Mouse (Mus musculus) ES-Bruce4 (cell line): ENCODE data around the gene Sdf4. TPM values are rescaled to one million over a fixed set of nuclear protein-coding genes. Genes with fewer than 3 reads are reported as not detected.
A peak's percentile ranks its signal among the peaks of the same experiment; 100 is the strongest.

Experiments
- H3K27ac ChIP-seq: 2 replicates; pipeline ENCODE4 v1.5.1; 2012; ENCODE audit warnings: low read length, inconsistent platforms; ENCODE audit not compliant: insufficient read depth
- H3K27me3 ChIP-seq: 2 replicates; pipeline ENCODE4 v1.6.1; 2012; ENCODE audit warnings: mild to moderate bottlenecking, low read length, inconsistent platforms; ENCODE audit not compliant: control insufficient read depth, poor library complexity, insufficient read depth, severe bottlenecking
- H3K36me3 ChIP-seq: 2 replicates; pipeline ENCODE4 v1.6.1; 2012; ENCODE audit warnings: inconsistent platforms, mild to moderate bottlenecking, low read length, moderate library complexity; ENCODE audit not compliant: control insufficient read depth, poor library complexity, insufficient read depth, severe bottlenecking
- H3K4me1 ChIP-seq: one replicate; pipeline ENCODE4 v1.8.1; 2011; ENCODE audit warnings: low read length; ENCODE audit not compliant: control insufficient read depth, insufficient read depth
- H3K4me3 ChIP-seq: 2 replicates; pipeline ENCODE4 v1.5.1; 2011; ENCODE audit warnings: low read depth, mild to moderate bottlenecking, low read length
- H3K9ac ChIP-seq: 2 replicates; pipeline ENCODE4 v1.6.1; 2012; ENCODE audit warnings: low read depth, mild to moderate bottlenecking, inconsistent platforms; ENCODE audit not compliant: poor library complexity, severe bottlenecking
- H3K9me3 ChIP-seq: replicated peaks from 2 replicates; pipeline ENCODE4 v1.6.1; 2012; ENCODE audit warnings: mild to moderate bottlenecking, low read length, inconsistent platforms; ENCODE audit not compliant: control insufficient read depth, poor library complexity, insufficient read depth, severe bottlenecking
- CTCF ChIP-seq: IDR thresholded peaks from one replicate; pipeline ENCODE4 v1.8.1; 2011; ENCODE audit warnings: low read depth, low read length
- EP300 ChIP-seq: IDR thresholded peaks from 2 replicates; pipeline ENCODE4 v1.6.1; 2011; ENCODE audit warnings: low read depth, low read length; ENCODE audit not compliant: insufficient read depth
- POLR2A ChIP-seq: IDR thresholded peaks from one replicate; pipeline ENCODE4 v1.8.1; 2011; ENCODE audit warnings: low read length; ENCODE audit not compliant: insufficient read depth
- polyA plus RNA-seq: library from polyadenylated mRNA; stranded (reverse); fragments of >200 nt; gene quantifications from 2 replicates; pipeline ENCODE4 v1.2.4, GENCODE M21; 2011; ENCODE audit warnings: low read depth; ENCODE audit not compliant: missing spikeins, insufficient read depth, insufficient read length

Gene Sdf4
- polyA plus RNA-seq, 1 experiment, result 88.9 TPM

DNA sequence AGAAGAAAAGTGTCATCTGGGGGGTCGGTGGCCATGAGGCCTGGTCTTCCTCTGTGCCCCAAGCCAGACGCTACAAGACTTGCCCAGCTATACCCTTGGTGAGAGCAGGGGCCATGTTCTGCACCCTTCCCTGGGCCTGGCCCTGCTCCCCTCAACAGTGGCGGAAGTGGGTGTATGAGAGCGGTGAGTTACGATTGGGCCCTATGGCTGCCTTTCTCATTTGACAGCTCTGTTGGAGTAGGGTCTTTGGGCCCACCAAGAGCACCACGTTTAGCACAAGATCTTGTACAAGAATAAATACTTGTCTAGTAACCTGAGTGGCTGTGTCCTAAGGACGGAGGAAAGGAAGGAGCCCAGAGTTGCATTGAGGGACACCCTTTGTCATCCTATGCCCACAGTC is 35.9 kb downstream of the Sdf4 start:
- no peaks in the 10 kb centered on the region for H3K4me1 ChIP-seq
- H3K9me3 ChIP-seq, result no peaks in the 10 kb centered on the region
- no peak overlapping the region for H3K4me3 ChIP-seq
- no peaks in the 10 kb centered on the region for H3K36me3 ChIP-seq
- no peaks in the 10 kb centered on the region for H3K27me3 ChIP-seq
- TF ChIP-seq CTCF, result no peak
- TF ChIP-seq EP300, result no peak
- no peak for TF ChIP-seq POLR2A
- no peak overlapping the region for H3K9ac ChIP-seq
- H3K27ac ChIP-seq, result no peak overlapping the region

DNA sequence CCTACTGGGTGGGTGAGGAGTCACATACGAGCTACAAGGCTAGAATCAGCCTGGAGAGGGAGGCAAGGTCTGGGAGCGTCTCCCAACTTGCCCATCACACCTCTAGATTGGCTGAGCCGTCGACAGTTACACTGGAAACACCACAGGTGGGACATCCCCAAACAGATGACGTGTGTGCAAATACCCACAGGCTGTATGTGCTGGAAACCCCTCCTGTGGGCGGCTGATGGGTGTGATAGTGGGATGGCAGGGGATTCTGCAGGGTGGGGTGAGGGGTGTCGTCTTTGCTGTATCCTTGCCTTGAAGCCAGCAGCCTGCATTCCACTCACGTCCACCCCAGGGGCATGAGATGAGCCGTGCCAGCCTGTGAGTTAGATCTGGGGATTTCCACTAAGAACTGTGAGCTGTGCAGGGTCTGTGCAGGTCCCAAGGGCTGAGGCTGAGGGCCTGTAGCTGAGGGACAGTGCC is 38.0 kb downstream of the Sdf4 start:
- H3K27me3 ChIP-seq, result no peaks in the 10 kb centered on the region
- no peak overlapping the region for H3K27ac ChIP-seq
- H3K36me3 ChIP-seq, result no peaks in the 10 kb centered on the region
- H3K9ac ChIP-seq, result 0 out of 2 replicates have a peak overlapping the region, but pooled peaks have one; percentile 47
- TF ChIP-seq POLR2A (no peak), CTCF (no peak), EP300 (no peak)
- H3K4me3 ChIP-seq, result peak overlapping the region; percentile 87
- no peaks in the 10 kb centered on the region for H3K9me3 ChIP-seq
- no peaks in the 10 kb centered on the region for H3K4me1 ChIP-seq

DNA sequence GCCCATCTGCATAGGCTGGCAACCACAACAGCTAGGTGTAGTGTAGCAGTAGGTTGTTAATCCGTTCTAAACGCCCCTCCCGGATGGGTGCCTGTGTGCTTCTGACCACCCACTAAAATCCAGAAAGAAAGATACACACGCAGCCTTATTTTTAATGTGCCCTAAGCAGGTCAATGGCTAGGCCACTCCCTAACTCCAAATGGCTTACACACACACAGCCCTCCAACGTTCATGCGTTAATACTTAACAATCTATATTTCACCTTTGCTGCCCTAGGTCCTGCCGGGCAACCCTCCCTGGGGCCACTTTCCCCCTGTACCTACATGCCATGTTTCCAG is 38.6 kb downstream of the Sdf4 start:
- Histone ChIP-seq H3K4me3 (peak overlapping the region; percentile 87), H3K9me3 (no peaks in the 10 kb centered on the region), H3K27ac (no peak overlapping the region), H3K36me3 (no peaks in the 10 kb centered on the region), H3K9ac (peak overlapping the region; percentile 47), H3K4me1 (no peaks in the 10 kb centered on the region), H3K27me3 (no peaks in the 10 kb centered on the region)
- no peak for TF ChIP-seq POLR2A
- TF ChIP-seq CTCF, result no peak
- TF ChIP-seq EP300, result no peak

DNA sequence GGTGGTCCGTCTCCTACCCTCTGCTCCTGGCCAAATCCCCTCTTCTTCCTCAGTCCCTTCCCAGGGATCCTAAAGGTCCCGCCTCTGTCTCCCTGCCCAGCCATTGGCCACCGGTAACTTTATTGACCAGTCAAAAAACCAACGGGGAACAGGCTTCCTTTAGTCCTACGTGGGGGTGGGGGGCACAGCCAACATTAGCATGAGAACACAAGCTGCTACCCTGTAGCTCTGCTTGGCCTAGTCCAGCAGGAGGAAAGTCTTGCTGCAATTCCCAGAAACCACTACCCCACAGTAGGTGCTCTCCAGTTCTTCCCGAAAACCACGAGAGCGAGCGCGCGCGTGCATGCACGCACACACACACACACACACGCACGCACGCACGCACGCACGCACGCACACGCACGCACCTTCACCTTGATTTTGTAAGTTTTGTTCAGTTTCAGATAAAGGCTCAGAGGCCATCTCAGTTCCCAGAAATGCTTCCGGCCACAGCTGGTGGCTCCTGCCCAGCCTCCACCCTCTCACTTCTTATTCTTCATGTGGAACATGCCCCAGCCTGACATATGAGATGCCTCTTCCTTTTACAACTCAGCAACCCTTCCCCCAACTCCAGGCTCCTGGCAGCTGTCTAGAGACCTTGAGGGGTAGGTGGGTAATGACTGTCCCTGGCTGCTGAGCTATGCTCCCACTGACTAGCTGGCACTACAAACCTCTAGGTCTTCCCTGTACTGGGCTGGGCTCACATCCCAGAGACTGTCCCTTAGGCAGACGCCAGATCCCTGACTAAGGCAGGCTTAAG is 39.1 kb downstream of the Sdf4 start:
- no peaks in the 10 kb centered on the region for H3K27me3 ChIP-seq
- peak overlapping the region; percentile 47 for H3K9ac ChIP-seq
- H3K9me3 ChIP-seq, result no peaks in the 10 kb centered on the region
- no peaks in the 10 kb centered on the region for H3K4me1 ChIP-seq
- TF ChIP-seq POLR2A (peak; percentile 69), EP300 (no peak; the same call in 1 of the 2 replicates)
- H3K4me3 ChIP-seq, result peak overlapping the region; percentile 87
- peak overlapping the region; percentile 84 for H3K27ac ChIP-seq
- H3K36me3 ChIP-seq, result no peaks in the 10 kb centered on the region

DNA sequence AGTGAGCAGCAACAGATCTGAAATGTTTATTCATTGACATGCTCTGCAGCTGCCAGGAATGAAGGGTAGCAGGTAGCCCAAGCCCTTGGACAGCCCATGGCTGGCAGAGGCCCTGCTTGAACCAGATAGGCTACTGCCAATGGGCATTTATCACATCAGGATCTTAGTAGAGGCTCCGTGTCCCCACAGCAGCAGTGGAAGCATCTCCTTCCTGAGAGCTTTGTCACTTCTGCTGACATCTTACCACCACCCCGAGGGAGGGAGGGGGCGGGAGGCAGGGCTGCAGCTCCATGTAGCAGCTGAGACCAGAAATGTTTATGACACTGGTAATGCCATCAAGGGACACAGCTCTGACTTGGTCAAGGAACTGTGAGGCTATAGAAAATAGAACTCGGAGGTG is 40.2 kb downstream of the Sdf4 start:
- no peaks in the 10 kb centered on the region for H3K27me3 ChIP-seq
- H3K4me1 ChIP-seq, result no peaks in the 10 kb centered on the region
- no peaks in the 10 kb centered on the region for H3K36me3 ChIP-seq
- no peaks in the 10 kb centered on the region for H3K9me3 ChIP-seq
- H3K4me3 ChIP-seq, result no peak overlapping the region
- H3K9ac ChIP-seq, result no peak overlapping the region
- H3K27ac ChIP-seq, result no peak overlapping the region; the same call in 1 of the 2 replicates
- TF ChIP-seq CTCF (no peak), POLR2A (no peak), EP300 (no peak)

DNA sequence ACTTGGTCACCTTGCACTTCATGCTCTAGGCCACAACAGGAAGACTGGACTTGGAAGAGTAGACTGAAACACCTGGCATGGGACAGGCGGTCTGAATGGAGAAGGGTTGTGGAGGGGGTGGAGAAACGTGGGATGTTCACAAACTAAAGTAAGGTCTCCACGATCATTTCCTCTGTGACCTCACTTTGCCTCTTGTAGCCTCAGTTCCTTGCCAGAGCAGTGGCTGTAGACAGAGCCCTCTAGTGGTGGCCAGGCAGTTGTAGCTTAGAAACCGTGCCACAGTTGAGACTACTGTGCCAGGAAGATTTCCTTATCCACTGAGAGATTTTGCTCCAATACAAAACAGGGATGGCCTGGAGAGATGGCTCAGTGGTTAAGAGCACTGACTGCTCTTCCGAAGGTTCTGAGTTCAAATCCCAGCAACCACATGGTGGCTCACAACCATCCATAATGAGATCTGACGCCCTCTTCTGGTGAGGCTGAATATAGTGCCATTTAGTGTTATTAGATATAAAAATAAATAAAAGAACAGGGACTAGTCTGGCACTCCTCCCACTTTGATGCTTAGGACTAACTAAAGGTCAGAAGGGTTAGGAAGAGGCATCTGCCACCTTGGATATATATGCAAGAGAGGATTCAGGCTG is 40.9 kb downstream of the Sdf4 start:
- H3K9ac ChIP-seq, result no peak overlapping the region
- peak overlapping the region; percentile 46 for H3K4me3 ChIP-seq
- H3K36me3 ChIP-seq, result no peaks in the 10 kb centered on the region
- H3K9me3 ChIP-seq, result no peaks in the 10 kb centered on the region
- H3K27me3 ChIP-seq, result no peaks in the 10 kb centered on the region
- TF ChIP-seq CTCF (peak; percentile 79), EP300 (no peak), POLR2A (no peak)
- H3K27ac ChIP-seq, result no peak overlapping the region
- H3K4me1 ChIP-seq, result no peaks in the 10 kb centered on the region
